Mouse (Mus musculus): ENCODE measurements around the gene Mcf2. TPM values are rescaled to one million over a fixed set of nuclear protein-coding genes. Genes with fewer than 3 reads are reported as not detected.

Mcf2 gene
- 0.49 and 0.70 TPM in 2 replicates for polyA plus RNA-seq (2014; fragmentation: Nextera tagmentation; extraction: Ambion mirVana)

DNA sequence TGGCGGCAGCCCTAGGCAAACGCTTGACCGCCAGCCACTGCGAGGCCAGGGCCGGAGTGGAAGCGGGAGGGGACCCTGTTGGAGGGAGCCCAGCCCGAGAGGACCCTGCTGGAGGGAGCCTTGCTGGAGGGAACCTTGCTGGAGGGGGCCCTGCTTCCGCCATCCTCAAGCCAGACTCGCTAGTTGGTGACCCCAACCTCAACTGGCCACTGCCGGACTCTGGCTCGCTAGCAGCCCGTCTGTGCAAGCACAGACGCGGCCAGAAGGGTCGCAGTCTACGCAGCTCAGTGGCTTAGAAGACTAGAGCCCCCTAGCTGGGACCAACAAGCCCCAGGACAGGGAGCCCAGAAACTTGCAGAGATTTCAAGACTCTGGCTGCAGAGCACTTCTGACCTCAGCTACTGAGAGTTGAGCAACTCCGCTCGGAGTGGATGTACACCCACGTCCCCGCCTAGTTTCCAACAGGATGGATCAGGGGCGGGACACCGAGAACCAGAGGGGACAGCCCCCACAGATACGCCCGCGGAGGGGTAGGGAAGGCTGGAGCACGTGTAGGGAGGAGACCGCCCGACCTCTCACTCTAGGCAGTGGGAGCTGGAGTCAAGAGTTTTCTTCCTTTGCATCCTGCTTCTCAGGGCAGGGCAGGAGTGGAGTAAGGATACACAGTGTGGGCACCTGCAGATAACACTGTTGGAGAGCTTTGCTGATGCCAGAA is at the start of gene Mcf2:
Gene Mcf2 (minus strand): TSS at position 346 of the 715 bp plus-strand sequence.
- Histone ChIP-seq H3K27me3 (ENCODE audit: control insufficient read depth, insufficient read depth, low read length) (0 out of 2 replicates have a peak, but pooled peaks cover 2% of the 10 kb centered on the region), H3K4me1 (ENCODE audit: control insufficient read depth, insufficient read depth, low read length) (no peaks in the 10 kb centered on the region), H3K36me3 (replicated peaks; ENCODE audit: control insufficient read depth, insufficient read depth, low read depth, low read length) (no peaks in the 10 kb centered on the region), H3K4me2 (ENCODE audit: low read depth, low read length) (peak within 1 kb of the TSS; percentile 70), H3K4me3 (ENCODE audit: low read depth, low read length) (peak within 1 kb of the TSS; percentile 29), H3K9me3 (replicated peaks; ENCODE audit: control insufficient read depth, low read length) (no peaks in the 10 kb centered on the region), H3K27ac (replicated peaks; ENCODE audit: low read depth, low read length) (no peak within 1 kb of the TSS), H3K9ac (replicated peaks; ENCODE audit: low read length) (peak within 1 kb of the TSS; percentile 41)
- DNase-seq (ENCODE audit: low spot score) (peak; percentile 25), ATAC-seq (replicated peaks; ENCODE audit: insufficient number of reproducible peaks, low FRiP score, low TSS enrichment, low read depth) (peak; percentile 48; the same call in 1 of the 2 replicates)
- 18% methylated on average over 28 of the region's 28 CpGs for WGBS

DNA sequence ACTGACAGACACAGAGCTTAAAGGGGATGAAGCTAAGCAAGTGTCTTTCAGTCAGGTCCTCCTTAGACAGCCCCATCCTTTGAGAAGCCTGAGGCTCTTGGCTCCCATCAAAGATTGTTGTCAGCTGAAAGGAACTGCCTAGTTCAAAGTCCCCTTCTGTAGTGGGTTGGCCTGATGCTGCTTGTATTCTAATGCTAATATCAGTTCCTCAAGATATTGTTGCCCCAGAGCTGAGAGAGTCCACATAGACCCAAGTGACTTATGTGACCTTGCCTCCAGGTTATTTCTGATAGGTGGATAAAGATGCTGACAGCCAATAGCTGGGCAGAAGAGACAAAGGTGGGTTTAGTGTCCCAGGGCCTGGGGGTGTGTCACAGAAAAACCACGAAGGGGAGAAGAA is 8.8 kb upstream of the Mcf2 start:
- Histone ChIP-seq H3K9ac (replicated peaks; ENCODE audit: low read length) (no peak overlapping the region), H3K9me3 (replicated peaks; ENCODE audit: control insufficient read depth, low read length) (no peaks in the 10 kb centered on the region), H3K4me1 (ENCODE audit: control insufficient read depth, insufficient read depth, low read length) (no peaks in the 10 kb centered on the region), H3K27me3 (ENCODE audit: control insufficient read depth, insufficient read depth, low read length) (no peaks in the 10 kb centered on the region), H3K36me3 (replicated peaks; ENCODE audit: control insufficient read depth, insufficient read depth, low read depth, low read length) (no peaks in the 10 kb centered on the region), H3K4me3 (ENCODE audit: low read depth, low read length) (no peak overlapping the region), H3K27ac (replicated peaks; ENCODE audit: low read depth, low read length) (no peak overlapping the region), H3K4me2 (ENCODE audit: low read depth, low read length) (no peak overlapping the region)
- ATAC-seq (replicated peaks; ENCODE audit: insufficient number of reproducible peaks, low FRiP score, low TSS enrichment, low read depth) (no peak), DNase-seq (ENCODE audit: low spot score) (no peak)
- WGBS = 43% methylated on average over 1 of the region's 1 CpGs

DNA sequence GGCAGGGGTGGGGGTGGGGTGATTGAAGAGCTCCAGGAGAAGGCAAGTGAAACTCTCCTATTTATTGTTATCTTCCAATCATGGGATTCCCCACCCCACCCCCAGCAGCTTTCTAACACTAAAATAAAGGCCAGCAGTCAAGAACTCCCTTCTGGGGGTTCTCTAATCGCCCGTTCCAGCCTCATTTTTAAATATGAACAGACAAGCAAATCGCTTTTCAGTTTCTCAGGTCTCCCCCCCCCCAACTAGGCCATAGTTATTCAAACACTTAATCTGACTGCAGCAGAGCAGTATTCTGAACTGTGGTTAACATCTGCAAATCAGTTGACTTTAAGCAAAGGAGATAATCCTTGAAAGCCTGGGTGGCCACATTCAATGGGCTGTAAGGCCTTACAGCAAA is 3.7 kb upstream of the Mcf2 start:
- Histone ChIP-seq H3K27ac (replicated peaks; ENCODE audit: low read depth, low read length) (no peak overlapping the region), H3K9me3 (replicated peaks; ENCODE audit: control insufficient read depth, low read length) (no peaks in the 10 kb centered on the region), H3K36me3 (replicated peaks; ENCODE audit: control insufficient read depth, insufficient read depth, low read depth, low read length) (no peaks in the 10 kb centered on the region), H3K4me1 (ENCODE audit: control insufficient read depth, insufficient read depth, low read length) (no peaks in the 10 kb centered on the region), H3K4me2 (ENCODE audit: low read depth, low read length) (no peak overlapping the region), H3K4me3 (ENCODE audit: low read depth, low read length) (no peak overlapping the region), H3K9ac (replicated peaks; ENCODE audit: low read length) (no peak overlapping the region), H3K27me3 (ENCODE audit: control insufficient read depth, insufficient read depth, low read length) (0 out of 2 replicates have a peak, but pooled peaks cover 2% of the 10 kb centered on the region)
- DNase-seq (ENCODE audit: low spot score) = no peak
- ATAC-seq (replicated peaks; ENCODE audit: insufficient number of reproducible peaks, low FRiP score, low TSS enrichment, low read depth) = no peak
- 40% methylated on average over 3 of the region's 3 CpGs for WGBS

- peak overlapping the region; percentile 29 for H3K4me3 ChIP-seq (ENCODE audit: low read depth, low read length)
- H3K27me3 ChIP-seq (ENCODE audit: control insufficient read depth, insufficient read depth, low read length) = 0 out of 2 replicates have a peak, but pooled peaks cover 2% of the 10 kb centered on the region
- H3K4me1 ChIP-seq (ENCODE audit: control insufficient read depth, insufficient read depth, low read length) = no peaks in the 10 kb centered on the region
- DNase-seq (ENCODE audit: low spot score) (peak; percentile 1), ATAC-seq (replicated peaks; ENCODE audit: insufficient number of reproducible peaks, low FRiP score, low TSS enrichment, low read depth) (no peak)
- peak overlapping the region; percentile 41 for H3K9ac ChIP-seq (replicated peaks; ENCODE audit: low read length)
- H3K9me3 ChIP-seq (replicated peaks; ENCODE audit: control insufficient read depth, low read length) = no peaks in the 10 kb centered on the region
- H3K27ac ChIP-seq (replicated peaks; ENCODE audit: low read depth, low read length) = no peak overlapping the region
- H3K4me2 ChIP-seq (ENCODE audit: low read depth, low read length) = peak overlapping the region; percentile 70
- no peaks in the 10 kb centered on the region for H3K36me3 ChIP-seq (replicated peaks; ENCODE audit: control insufficient read depth, insufficient read depth, low read depth, low read length)
- 12% methylated on average over 18 of the region's 19 CpGs for WGBS
Measured at GRCm38 (mm10) chrX:60178025-60178743, 705 bp downstream of the Mcf2 start.

- Histone ChIP-seq H3K27me3 (ENCODE audit: control insufficient read depth, insufficient read depth, low read length) (no peaks in the 10 kb centered on the region), H3K4me1 (ENCODE audit: control insufficient read depth, insufficient read depth, low read length) (no peaks in the 10 kb centered on the region), H3K9ac (replicated peaks; ENCODE audit: low read length) (no peak overlapping the region), H3K9me3 (replicated peaks; ENCODE audit: control insufficient read depth, low read length) (no peaks in the 10 kb centered on the region), H3K4me3 (ENCODE audit: low read depth, low read length) (no peak overlapping the region), H3K36me3 (replicated peaks; ENCODE audit: control insufficient read depth, insufficient read depth, low read depth, low read length) (no peaks in the 10 kb centered on the region), H3K4me2 (ENCODE audit: low read depth, low read length) (no peak overlapping the region), H3K27ac (replicated peaks; ENCODE audit: low read depth, low read length) (no peak overlapping the region)
- 89% methylated on average over 5 of the region's 5 CpGs for WGBS
- ATAC-seq (replicated peaks; ENCODE audit: insufficient number of reproducible peaks, low FRiP score, low TSS enrichment, low read depth) = no peak
- no peak for DNase-seq (ENCODE audit: low spot score)
Measured at GRCm38 (mm10) chrX:60170106-60170505, 8.8 kb downstream of the Mcf2 start.

DNA sequence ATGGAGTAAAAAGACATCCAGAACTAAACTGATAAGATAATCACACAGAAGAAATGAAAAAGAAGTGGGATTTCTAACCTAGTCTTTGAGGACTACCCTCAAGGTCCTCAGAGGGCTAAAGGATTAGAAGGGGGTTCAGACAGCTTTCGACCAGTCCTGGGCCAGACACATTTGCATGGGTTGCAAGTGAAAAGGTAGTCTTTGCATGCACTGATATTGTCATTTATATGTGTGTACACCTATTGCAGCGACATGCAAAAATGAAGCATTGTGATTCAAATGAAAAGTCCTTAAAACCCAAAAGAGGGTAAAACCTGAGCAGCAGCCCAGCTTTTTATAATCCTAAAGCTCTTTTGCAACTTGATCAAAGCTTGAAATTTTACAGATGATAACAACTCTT is 9.4 kb downstream of the Mcf2 start:
- no peaks in the 10 kb centered on the region for H3K36me3 ChIP-seq (replicated peaks; ENCODE audit: control insufficient read depth, insufficient read depth, low read depth, low read length)
- no peak overlapping the region for H3K4me2 ChIP-seq (ENCODE audit: low read depth, low read length)
- no peak overlapping the region for H3K4me3 ChIP-seq (ENCODE audit: low read depth, low read length)
- no peaks in the 10 kb centered on the region for H3K27me3 ChIP-seq (ENCODE audit: control insufficient read depth, insufficient read depth, low read length)
- H3K4me1 ChIP-seq (ENCODE audit: control insufficient read depth, insufficient read depth, low read length) = no peaks in the 10 kb centered on the region
- H3K27ac ChIP-seq (replicated peaks; ENCODE audit: low read depth, low read length) = no peak overlapping the region
- ATAC-seq (replicated peaks; ENCODE audit: insufficient number of reproducible peaks, low FRiP score, low TSS enrichment, low read depth) (no peak), DNase-seq (ENCODE audit: low spot score) (no peak)
- WGBS = 72% methylated on average over 2 of the region's 2 CpGs
- H3K9me3 ChIP-seq (replicated peaks; ENCODE audit: control insufficient read depth, low read length) = no peaks in the 10 kb centered on the region
- no peak overlapping the region for H3K9ac ChIP-seq (replicated peaks; ENCODE audit: low read length)

DNA sequence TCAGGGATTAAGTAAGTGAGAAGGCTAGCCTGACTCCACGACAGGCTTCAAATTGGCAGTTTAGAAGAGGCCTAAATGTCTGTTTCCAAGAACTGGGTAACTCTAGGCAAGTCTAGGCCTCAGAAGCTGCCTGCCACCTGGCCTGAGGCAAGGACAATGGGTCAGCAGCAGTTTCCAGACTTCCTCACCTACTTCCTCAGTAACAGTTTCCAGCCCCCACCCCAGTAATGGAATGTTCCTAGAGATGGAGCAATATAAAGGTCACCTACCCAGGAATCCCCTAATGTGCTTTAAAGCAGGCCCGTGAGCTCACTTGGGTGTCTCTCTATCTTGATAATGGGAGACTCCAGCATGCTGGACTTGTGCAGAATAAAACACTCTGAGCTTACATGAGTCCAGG is 10.1 kb downstream of the Mcf2 start:
- Histone ChIP-seq H3K9ac (replicated peaks; ENCODE audit: low read length) (no peak overlapping the region), H3K27ac (replicated peaks; ENCODE audit: low read depth, low read length) (no peak overlapping the region), H3K4me1 (ENCODE audit: control insufficient read depth, insufficient read depth, low read length) (no peaks in the 10 kb centered on the region), H3K4me2 (ENCODE audit: low read depth, low read length) (no peak overlapping the region), H3K4me3 (ENCODE audit: low read depth, low read length) (no peak overlapping the region), H3K27me3 (ENCODE audit: control insufficient read depth, insufficient read depth, low read length) (no peaks in the 10 kb centered on the region), H3K9me3 (replicated peaks; ENCODE audit: control insufficient read depth, low read length) (no peaks in the 10 kb centered on the region), H3K36me3 (replicated peaks; ENCODE audit: control insufficient read depth, insufficient read depth, low read depth, low read length) (no peaks in the 10 kb centered on the region)
- WGBS = 59% methylated on average over 2 of the region's 2 CpGs
- ATAC-seq (replicated peaks; ENCODE audit: insufficient number of reproducible peaks, low FRiP score, low TSS enrichment, low read depth) (no peak), DNase-seq (ENCODE audit: low spot score) (no peak)

Measured in embryonic facial prominence, embryonic 11.5 days (tissue).